ENCODE assay signal across 24 mouse cellular contexts in the genomic region with DNA sequence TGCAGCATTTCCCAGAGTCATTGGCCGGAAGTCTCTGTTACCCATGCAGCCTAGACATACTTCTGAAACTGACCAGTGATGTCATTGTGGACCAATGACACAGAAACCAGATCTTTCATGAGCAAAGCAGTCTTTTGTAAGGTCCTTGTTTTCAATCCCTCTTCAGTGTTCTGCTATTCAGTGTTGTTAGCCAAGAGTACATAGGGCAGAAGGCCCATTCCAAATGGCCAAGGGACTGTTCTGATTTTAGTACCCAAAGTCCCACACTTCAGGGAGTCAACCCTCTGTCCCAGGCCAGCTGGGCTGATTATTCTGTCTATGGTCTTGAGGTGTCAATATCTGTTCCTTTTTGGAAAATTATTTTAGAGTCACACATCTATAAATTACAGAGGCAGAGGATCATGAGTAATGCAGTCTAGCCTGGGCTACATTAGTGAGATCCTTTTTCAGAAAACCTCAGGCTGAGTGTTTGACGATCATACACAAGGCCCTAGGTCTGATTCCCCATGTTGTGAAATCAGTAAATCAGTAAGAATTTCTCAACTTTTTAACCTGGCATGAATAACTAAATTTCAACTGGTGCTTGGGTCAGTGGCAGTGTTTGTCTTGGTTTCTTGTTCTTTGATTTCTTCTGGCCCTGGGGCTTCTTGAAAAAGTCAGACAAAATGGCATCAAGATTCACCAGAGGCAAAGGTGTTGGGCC.
DNase-seq lines count a peak whose midpoint lies in the region; ATAC-seq and TF ChIP-seq lines count a peak whose summit lies in the region.
"Had no signal": no experiment of that assay in that cellular context is flagged by ENCODE, and none has a peak within 500 bp of the region (broad histone marks: within the 10 kb centered on the region; RNA-seq: fewer than 3 reads in every experiment).

No protein-coding gene starts in this region.

- H3K4me1 ChIP-seq in liver, adult 2 months (ENCODE audit: control insufficient read depth, insufficient read depth, low read length): peaks cover 11% of the 10 kb centered on the region
- H3K4me1 ChIP-seq in liver, embryonic 11.5 days (replicated peaks; ENCODE audit: control insufficient read depth, insufficient read depth, low read length): no peaks in the 10 kb centered on the region
- H3K4me1 ChIP-seq in lung, postnatal 0 days (ENCODE audit: insufficient read depth, low read depth, low read length): no peaks in the 10 kb centered on the region
- peaks cover 3% of the 10 kb centered on the region; the same call in 1 of the 2 replicates for H3K4me1 ChIP-seq in brown adipose tissue, adult 24 weeks (ENCODE audit: control insufficient read depth, insufficient read depth, insufficient read length, low read length)
- H3K4me1 ChIP-seq in forebrain, embryonic 10.5 days: no peaks in the 10 kb centered on the region
- H3K4me1 ChIP-seq: embryonic facial prominence, embryonic 13.5 days; embryonic facial prominence, embryonic 15.5 days; forebrain, embryonic 13.5 days; forebrain, embryonic 15.5 days had no signal

- no peak for TF ChIP-seq CTCF in liver, adult 2 months (IDR thresholded peaks at IDR 0.05; ENCODE audit: low read depth, low read length)
- TF ChIP-seq CTCF in lung, postnatal 0 days (IDR thresholded peaks at IDR 0.05): no peak

- H3K79me2 ChIP-seq in liver, adult 2 months (ENCODE audit: control insufficient read depth, insufficient read depth, low read length): peaks cover 9% of the 10 kb centered on the region; the same call in 1 of the 2 replicates

- no peaks in the 10 kb centered on the region for H3K36me3 ChIP-seq in liver, adult 2 months (ENCODE audit: control insufficient read depth, insufficient read depth, low read length)
- no peaks in the 10 kb centered on the region for H3K36me3 ChIP-seq in liver, embryonic 11.5 days (ENCODE audit: control insufficient read depth, insufficient read depth, low read length)
- no peaks in the 10 kb centered on the region for H3K36me3 ChIP-seq in lung, postnatal 0 days (ENCODE audit: insufficient read depth, low read length)
- H3K36me3 ChIP-seq in forebrain, embryonic 10.5 days (replicated peaks): no peaks in the 10 kb centered on the region
- H3K36me3 ChIP-seq: embryonic facial prominence, embryonic 13.5 days; embryonic facial prominence, embryonic 15.5 days; forebrain, embryonic 15.5 days had no signal

- TF ChIP-seq POLR2A in liver, adult 2 months (IDR thresholded peaks at IDR 0.05; ENCODE audit: extremely low read depth, insufficient read depth, low read length): no peak

- peak overlapping the region; percentile 69 for H3K9ac ChIP-seq in liver, adult 2 months (ENCODE audit: low read depth, low read length)
- no peak overlapping the region for H3K9ac ChIP-seq in liver, embryonic 11.5 days (ENCODE audit: low read depth, low read length)
- H3K9ac ChIP-seq in lung, postnatal 0 days (replicated peaks; ENCODE audit: low read depth): no peak overlapping the region
- H3K9ac ChIP-seq: embryonic facial prominence, embryonic 13.5 days; embryonic facial prominence, embryonic 15.5 days; forebrain, embryonic 13.5 days; forebrain, embryonic 15.5 days; forebrain, postnatal 0 days had no signal

- no peak for ATAC-seq in liver, embryonic 11.5 days (replicated peaks; ENCODE audit: low FRiP score)
- peak; percentile 12; the same call in 1 of the 2 replicates for ATAC-seq in lung, postnatal 0 days
- ATAC-seq: forebrain, embryonic 13.5 days; forebrain, embryonic 15.5 days; forebrain, postnatal 0 days had no signal

- no peaks in the 10 kb centered on the region for H3K27me3 ChIP-seq in liver, adult 2 months (ENCODE audit: control insufficient read depth, insufficient read depth, low read length)
- H3K27me3 ChIP-seq in liver, embryonic 11.5 days (replicated peaks; ENCODE audit: control insufficient read depth, insufficient read depth, low read length): no peaks in the 10 kb centered on the region
- no peaks in the 10 kb centered on the region for H3K27me3 ChIP-seq in lung, postnatal 0 days (replicated peaks; ENCODE audit: insufficient read depth, low read length)
- H3K27me3 ChIP-seq in forebrain, embryonic 10.5 days (ENCODE audit: poor library complexity, severe bottlenecking): no peaks in the 10 kb centered on the region
- H3K27me3 ChIP-seq: embryonic facial prominence, embryonic 13.5 days; embryonic facial prominence, embryonic 15.5 days; forebrain, embryonic 13.5 days; forebrain, embryonic 15.5 days had no signal

- no peaks in the 10 kb centered on the region for H3K9me3 ChIP-seq in liver, embryonic 11.5 days (ENCODE audit: control insufficient read depth, low read length)
- H3K9me3 ChIP-seq in lung, postnatal 0 days (ENCODE audit: low read length): no peaks in the 10 kb centered on the region
- no peaks in the 10 kb centered on the region for H3K9me3 ChIP-seq in forebrain, embryonic 10.5 days
- H3K9me3 ChIP-seq: embryonic facial prominence, embryonic 13.5 days; embryonic facial prominence, embryonic 15.5 days; forebrain, embryonic 13.5 days; forebrain, embryonic 15.5 days had no signal

- no peak overlapping the region for H3K4me3 ChIP-seq in liver, adult 2 months (ENCODE audit: insufficient read depth, low read depth, low read length)
- H3K4me3 ChIP-seq in liver, embryonic 11.5 days (ENCODE audit: low read depth, low read length): no peak overlapping the region
- H3K4me3 ChIP-seq in lung, postnatal 0 days (ENCODE audit: low read depth, low read length): no peak overlapping the region
- H3K4me3 ChIP-seq in brown adipose tissue, adult 24 weeks (ENCODE audit: insufficient read depth, low read depth, low read length): no peak overlapping the region
- H3K4me3 ChIP-seq in forebrain, embryonic 10.5 days: no peak overlapping the region
- H3K4me3 ChIP-seq: embryonic facial prominence, embryonic 13.5 days; embryonic facial prominence, embryonic 15.5 days; erythroblast, embryonic 14.5 days; forebrain, embryonic 13.5 days; forebrain, embryonic 15.5 days had no signal

- H3K4me2 ChIP-seq in liver, embryonic 11.5 days: no peak overlapping the region
- no peak overlapping the region for H3K4me2 ChIP-seq in lung, postnatal 0 days (replicated peaks; ENCODE audit: low read depth, low read length)
- H3K4me2 ChIP-seq: embryonic facial prominence, embryonic 13.5 days; embryonic facial prominence, embryonic 15.5 days; forebrain, embryonic 13.5 days; forebrain, embryonic 15.5 days had no signal

- 23% methylated on average over 2 of the region's 2 CpGs for WGBS in liver, adult 2 months
- WGBS in liver, embryonic 11.5 days: 83% methylated on average over 2 of the region's 2 CpGs
- WGBS in lung, postnatal 0 days: 84% methylated on average over 2 of the region's 2 CpGs
- WGBS in forebrain, embryonic 10.5 days: 94% methylated on average over 2 of the region's 2 CpGs

- DNase-seq in liver, adult 2 months (ENCODE audit: extremely low read depth, low read depth, low spot score): peak; percentile 98
- DNase-seq in liver, embryonic 11.5 days (ENCODE audit: low spot score): no peak
- no peak for DNase-seq in lung, postnatal 0 days (ENCODE audit: low spot score)
- DNase-seq in lung, postnatal 14 days: no peak
- DNase-seq in adipocyte (ENCODE audit: low spot score): peak; percentile 36
- DNase-seq in forebrain, embryonic 10.5 days (ENCODE audit: extremely low spot score, low spot score): no peak
- no peak for DNase-seq in ovary, adult 18-20 months (ENCODE audit: low spot score)
- DNase-seq: adrenal gland, adult 8-10 months; adrenal gland, postnatal 14 days; adrenal gland, postnatal 36 days; cerebellum, adult 11 months; cerebellum, adult 18-20 months; cerebellum, adult 8-10 months; cerebellum, adult 9-11 months; cerebellum, postnatal 14 days; cerebellum, postnatal 36 days; embryo, embryonic 11 days; forebrain, postnatal 0 days had no signal

- peak overlapping the region; percentile 89 for H3K27ac ChIP-seq in liver, adult 2 months (replicated peaks; ENCODE audit: insufficient read depth, low read depth, low read length)
- no peak overlapping the region for H3K27ac ChIP-seq in liver, embryonic 11.5 days (ENCODE audit: low read depth, low read length)
- H3K27ac ChIP-seq in lung, postnatal 0 days (ENCODE audit: low read length): no peak overlapping the region
- H3K27ac ChIP-seq in brown adipose tissue, adult 24 weeks (replicated peaks; ENCODE audit: low read depth, low read length): peak overlapping the region; percentile 45
- no peak overlapping the region for H3K27ac ChIP-seq in forebrain, embryonic 10.5 days
- H3K27ac ChIP-seq: embryonic facial prominence, embryonic 13.5 days; embryonic facial prominence, embryonic 15.5 days; forebrain, embryonic 13.5 days; forebrain, embryonic 15.5 days had no signal

- TF ChIP-seq EP300 in lung, postnatal 0 days (IDR thresholded peaks at IDR 0.05): no peak

Comparison
In these comparisons a context has a peak if more than half of its experiments do, and no peak if none do; other contexts are left out.
1. DNase-seq: peak in liver, adult 2 months (single experiment) and adipocyte (single experiment); none in liver, embryonic 11.5 days (single experiment), lung, postnatal 0 days (single experiment), lung, postnatal 14 days (single experiment), forebrain, embryonic 10.5 days (single experiment) and ovary, adult 18-20 months (single experiment).
2. H3K27ac ChIP-seq: peak in liver, adult 2 months (single experiment) and brown adipose tissue, adult 24 weeks (single experiment); none in liver, embryonic 11.5 days (single experiment), lung, postnatal 0 days (single experiment) and forebrain, embryonic 10.5 days (single experiment).